Mouse (Mus musculus): Measurements from ENCODE around the gene Gm42372. TPM values are rescaled to one million over a fixed set of nuclear protein-coding genes. Genes with fewer than 3 reads are reported as not detected.
A peak's percentile ranks its signal among the peaks of the same experiment; 100 is the strongest.

Gene Gm42372
- polyA plus RNA-seq, 1 experiment from 2014 or later = 3.4 TPM

- Histone ChIP-seq H3K27me3 (no peaks in the 10 kb centered on the region), H3K9ac (replicated peaks) (peak overlapping the region; percentile 64), H3K4me3 (replicated peaks) (peak overlapping the region; percentile 40), H3K4me2 (replicated peaks) (peak overlapping the region; percentile 56), H3K36me3 (no peaks in the 10 kb centered on the region), H3K9me3 (no peaks in the 10 kb centered on the region), H3K27ac (peak overlapping the region; percentile 53; the same call in 1 of the 2 replicates), H3K4me1 (replicated peaks) (peaks cover 67% of the 10 kb centered on the region)
- ATAC-seq = peak; percentile 77
- 4% methylated on average over 27 of the region's 27 CpGs for WGBS
Measured at GRCm38 (mm10) chr7:16993651-16994399, 10.9 kb downstream of the Gm42372 start.

- WGBS = 7% methylated on average over 20 of the region's 20 CpGs
- H3K36me3 ChIP-seq = no peaks in the 10 kb centered on the region
- peaks cover 66% of the 10 kb centered on the region for H3K4me1 ChIP-seq (replicated peaks)
- peak overlapping the region; percentile 53; the same call in 1 of the 2 replicates for H3K27ac ChIP-seq
- H3K4me2 ChIP-seq (replicated peaks) = peak overlapping the region; percentile 56
- no peaks in the 10 kb centered on the region for H3K9me3 ChIP-seq
- H3K9ac ChIP-seq (replicated peaks) = peak overlapping the region; percentile 64
- peak overlapping the region; percentile 40 for H3K4me3 ChIP-seq (replicated peaks)
- ATAC-seq = no peak
- no peaks in the 10 kb centered on the region for H3K27me3 ChIP-seq
Measured at GRCm38 (mm10) chr7:16994400-16994799, 11.5 kb downstream of the Gm42372 start.

GRCm38 (mm10) chr7:16995345-16995744, 12.5 kb downstream of the Gm42372 start:
- Histone ChIP-seq H3K9me3 (no peaks in the 10 kb centered on the region), H3K27ac (no peak overlapping the region), H3K9ac (replicated peaks) (no peak overlapping the region), H3K4me2 (replicated peaks) (peak overlapping the region; percentile 56), H3K4me1 (replicated peaks) (peaks cover 60% of the 10 kb centered on the region), H3K36me3 (no peaks in the 10 kb centered on the region), H3K4me3 (replicated peaks) (peak overlapping the region; percentile 40), H3K27me3 (no peaks in the 10 kb centered on the region)
- no peak for ATAC-seq
- 88% methylated on average over 4 of the region's 4 CpGs for WGBS

- peaks cover 10% of the 10 kb centered on the region for H3K36me3 ChIP-seq
- H3K4me1 ChIP-seq (replicated peaks) = peaks cover 31% of the 10 kb centered on the region
- no peak overlapping the region for H3K9ac ChIP-seq (replicated peaks)
- no peak overlapping the region for H3K27ac ChIP-seq
- H3K4me2 ChIP-seq (replicated peaks) = no peak overlapping the region
- 69% methylated on average over 4 of the region's 4 CpGs for whole genome bisulfite sequencing
- H3K27me3 ChIP-seq = no peaks in the 10 kb centered on the region
- ATAC-seq = no peak
- H3K4me3 ChIP-seq (replicated peaks) = no peak overlapping the region
- no peaks in the 10 kb centered on the region for H3K9me3 ChIP-seq
Measured at GRCm38 (mm10) chr7:16999233-16999632, 16.3 kb downstream of the Gm42372 start.

GRCm38 (mm10) chr7:16999650-17000049, 16.8 kb downstream of the Gm42372 start:
- H3K4me2 ChIP-seq (replicated peaks) = no peak overlapping the region
- WGBS = 34% methylated on average over 4 of the region's 4 CpGs
- H3K36me3 ChIP-seq = peaks cover 15% of the 10 kb centered on the region
- no peak overlapping the region for H3K4me3 ChIP-seq (replicated peaks)
- H3K27ac ChIP-seq = no peak overlapping the region
- H3K27me3 ChIP-seq = no peaks in the 10 kb centered on the region
- H3K9ac ChIP-seq (replicated peaks) = no peak overlapping the region
- peaks cover 27% of the 10 kb centered on the region for H3K4me1 ChIP-seq (replicated peaks)
- H3K9me3 ChIP-seq = no peaks in the 10 kb centered on the region
- 0 out of 2 replicates have a peak, but pooled peaks have one; percentile 15 for ATAC-seq

GRCm38 (mm10) chr7:17002375-17003195, 19.7 kb downstream of the Gm42372 start:
- ATAC-seq = peak; percentile 72
- no peak overlapping the region for H3K4me2 ChIP-seq (replicated peaks)
- peaks cover 7% of the 10 kb centered on the region; the same call in 1 of the 2 replicates for H3K4me1 ChIP-seq (replicated peaks)
- H3K27ac ChIP-seq = no peak overlapping the region
- no peak overlapping the region for H3K4me3 ChIP-seq (replicated peaks)
- H3K9me3 ChIP-seq = no peaks in the 10 kb centered on the region
- WGBS = 9% methylated on average over 7 of the region's 7 CpGs
- no peak overlapping the region for H3K9ac ChIP-seq (replicated peaks)
- peaks cover 44% of the 10 kb centered on the region for H3K36me3 ChIP-seq
- H3K27me3 ChIP-seq = no peaks in the 10 kb centered on the region

- peaks cover 52% of the 10 kb centered on the region for H3K36me3 ChIP-seq
- ATAC-seq = no peak
- no peak overlapping the region for H3K27ac ChIP-seq
Measured at GRCm38 (mm10) chr7:17003230-17003960, 20.5 kb downstream of the Gm42372 start.

GRCm38 (mm10) chr7:17004716-17005115, 21.8 kb downstream of the Gm42372 start:
- Histone ChIP-seq H3K9ac (replicated peaks) (no peak overlapping the region; the same call in 1 of the 2 replicates), H3K27ac (no peak overlapping the region), H3K9me3 (no peaks in the 10 kb centered on the region), H3K36me3 (peaks cover 65% of the 10 kb centered on the region), H3K27me3 (no peaks in the 10 kb centered on the region), H3K4me2 (replicated peaks) (no peak overlapping the region), H3K4me3 (replicated peaks) (no peak overlapping the region), H3K4me1 (replicated peaks) (no peaks in the 10 kb centered on the region)
- WGBS = 88% methylated on average over 7 of the region's 7 CpGs
- no peak for ATAC-seq

More at GRCm38 (mm10) chr7:17003230-17003960, 20.5 kb downstream of the Gm42372 start:
- Histone ChIP-seq H3K27me3 (no peaks in the 10 kb centered on the region), H3K4me3 (replicated peaks) (no peak overlapping the region), H3K4me1 (replicated peaks) (0 out of 2 replicates have a peak, but pooled peaks cover 3% of the 10 kb centered on the region), H3K9ac (replicated peaks) (no peak overlapping the region), H3K4me2 (replicated peaks) (no peak overlapping the region), H3K9me3 (no peaks in the 10 kb centered on the region)
- WGBS = 88% methylated on average over 7 of the region's 7 CpGs

- Histone ChIP-seq H3K9ac (replicated peaks) (no peak overlapping the region), H3K4me1 (replicated peaks) (no peaks in the 10 kb centered on the region), H3K36me3 (peaks cover 90% of the 10 kb centered on the region), H3K27ac (no peak overlapping the region), H3K4me3 (replicated peaks) (no peak overlapping the region), H3K9me3 (no peaks in the 10 kb centered on the region), H3K4me2 (replicated peaks) (no peak overlapping the region), H3K27me3 (no peaks in the 10 kb centered on the region)
- 87% methylated on average over 4 of the region's 4 CpGs for WGBS
- no peak for ATAC-seq
Measured at GRCm38 (mm10) chr7:17007300-17007699, 24.4 kb downstream of the Gm42372 start.

- no peak overlapping the region for H3K27ac ChIP-seq
- H3K27me3 ChIP-seq = no peaks in the 10 kb centered on the region
- 93% methylated on average over 16 of the region's 16 CpGs for WGBS
- no peak for ATAC-seq
- no peak overlapping the region for H3K4me2 ChIP-seq (replicated peaks)
- H3K9ac ChIP-seq (replicated peaks) = no peak overlapping the region
- no peaks in the 10 kb centered on the region for H3K9me3 ChIP-seq
- no peaks in the 10 kb centered on the region for H3K4me1 ChIP-seq (replicated peaks)
- H3K4me3 ChIP-seq (replicated peaks) = no peak overlapping the region
- H3K36me3 ChIP-seq = peaks cover 99% of the 10 kb centered on the region
Measured at GRCm38 (mm10) chr7:17009326-17010009, 26.6 kb downstream of the Gm42372 start.

- H3K4me1 ChIP-seq (replicated peaks) = no peaks in the 10 kb centered on the region
- no peak for ATAC-seq
- H3K27ac ChIP-seq = no peak overlapping the region
- H3K4me3 ChIP-seq (replicated peaks) = no peak overlapping the region
- WGBS = 92% methylated on average over 5 of the region's 5 CpGs
- H3K4me2 ChIP-seq (replicated peaks) = no peak overlapping the region
- no peaks in the 10 kb centered on the region for H3K27me3 ChIP-seq
- peaks cover 99% of the 10 kb centered on the region for H3K36me3 ChIP-seq
- H3K9me3 ChIP-seq = no peaks in the 10 kb centered on the region
- H3K9ac ChIP-seq (replicated peaks) = no peak overlapping the region
Measured at GRCm38 (mm10) chr7:17010010-17010347, 27.1 kb downstream of the Gm42372 start.

All from midbrain, embryonic 13.5 days (tissue).